8 mouse cellular contexts compared by ENCODE assay signal in genomic region chr7:141041661-141042060, GRCm38 (mm10). TPM values are rescaled to one million over a fixed set of nuclear protein-coding genes. Genes with fewer than 3 reads are reported as not detected.
DNase-seq lines count a peak whose midpoint lies in the region; ATAC-seq and TF ChIP-seq lines count a peak whose summit lies in the region.

No protein-coding gene starts in this region.

- peak overlapping the region; percentile 17 for H3K4me3 ChIP-seq in gastrocnemius, adult 2 months
- no peak overlapping the region for H3K4me3 ChIP-seq in hindbrain, embryonic 12.5 days
- no peak overlapping the region for H3K4me3 ChIP-seq in limb, embryonic 12.5 days (replicated peaks)
- no peak overlapping the region for H3K4me3 ChIP-seq in midbrain, embryonic 13.5 days (replicated peaks)

- H3K4me2 ChIP-seq in hindbrain, embryonic 12.5 days (replicated peaks): 0 out of 2 replicates have a peak overlapping the region, but pooled peaks have one; percentile 27
- no peak overlapping the region for H3K4me2 ChIP-seq in limb, embryonic 12.5 days
- no peak overlapping the region for H3K4me2 ChIP-seq in midbrain, embryonic 13.5 days (replicated peaks)

- H3K9me3 ChIP-seq in hindbrain, embryonic 12.5 days (replicated peaks): no peaks in the 10 kb centered on the region
- H3K9me3 ChIP-seq in limb, embryonic 12.5 days: 0 out of 2 replicates have a peak, but pooled peaks cover 3% of the 10 kb centered on the region
- H3K9me3 ChIP-seq in midbrain, embryonic 13.5 days: no peaks in the 10 kb centered on the region

- H3K27me3 ChIP-seq in hindbrain, embryonic 12.5 days: no peaks in the 10 kb centered on the region
- H3K27me3 ChIP-seq in limb, embryonic 12.5 days: no peaks in the 10 kb centered on the region
- no peaks in the 10 kb centered on the region for H3K27me3 ChIP-seq in midbrain, embryonic 13.5 days

- intact Hi-C loops in gastrocnemius, adult 2 months (cut with DNase I): no loop called here

- H3K36me3 ChIP-seq in hindbrain, embryonic 12.5 days: no peaks in the 10 kb centered on the region
- H3K36me3 ChIP-seq in limb, embryonic 12.5 days: no peaks in the 10 kb centered on the region
- H3K36me3 ChIP-seq in midbrain, embryonic 13.5 days: no peaks in the 10 kb centered on the region

- H3K4me1 ChIP-seq in hindbrain, embryonic 12.5 days: peaks cover 6% of the 10 kb centered on the region
- H3K4me1 ChIP-seq in limb, embryonic 12.5 days (replicated peaks): peaks cover 30% of the 10 kb centered on the region
- H3K4me1 ChIP-seq in midbrain, embryonic 13.5 days (replicated peaks): no peaks in the 10 kb centered on the region

- H3K27ac ChIP-seq in gastrocnemius, adult 2 months: peak overlapping the region; percentile 85
- peak overlapping the region; percentile 55; the same call in 1 of the 2 replicates for H3K27ac ChIP-seq in hindbrain, embryonic 12.5 days
- H3K27ac ChIP-seq in limb, embryonic 12.5 days: peak overlapping the region; percentile 84
- no peak overlapping the region for H3K27ac ChIP-seq in midbrain, embryonic 13.5 days

- peak; percentile 63; the same call in 1 of the 2 replicates for ATAC-seq in hindbrain, embryonic 12.5 days (ENCODE audit: low FRiP score)
- ATAC-seq in limb, embryonic 12.5 days (ENCODE audit: insufficient number of reproducible peaks, insufficient read depth, low FRiP score, low TSS enrichment, low read depth): no peak
- ATAC-seq in midbrain, embryonic 13.5 days: peak; percentile 77

- no peak for TF ChIP-seq CTCF in gastrocnemius, adult 2 months (IDR thresholded peaks at IDR 0.05)

- WGBS in hindbrain, embryonic 12.5 days: 35% methylated on average over 5 of the region's 5 CpGs
- 17% methylated on average over 5 of the region's 5 CpGs for WGBS in limb, embryonic 12.5 days
- 28% methylated on average over 5 of the region's 5 CpGs for WGBS in midbrain, embryonic 13.5 days

- H3K9ac ChIP-seq in hindbrain, embryonic 12.5 days: no peak overlapping the region
- H3K9ac ChIP-seq in limb, embryonic 12.5 days (replicated peaks): no peak overlapping the region
- H3K9ac ChIP-seq in midbrain, embryonic 13.5 days (replicated peaks): no peak overlapping the region

- DNase-seq in adipocyte (ENCODE audit: low spot score): peak; percentile 95
- peak; percentile 42 for DNase-seq in brain, adult 2 months (ENCODE audit: low read depth, low spot score)
- DNase-seq in gastrocnemius, adult 2 months: peak; percentile 86
- peak; percentile 62 for DNase-seq in yolk sac, embryonic 10.5 days (ENCODE audit: low spot score)
- DNase-seq in frontal cortex, postnatal 25 days (ENCODE audit: low spot score in 2 of 2): no peak

RNA-seq across cellular contexts. Expression of gene Gm17387, which starts 12.7 kb away (rescaled TPM):
- not detected for total RNA-seq in gastrocnemius, adult 2 months (2021)
- not detected in 2 replicates for polyA plus RNA-seq in hindbrain, embryonic 12.5 days (2016; fragmentation: Nextera tagmentation; extraction: Ambion mirVana)
- not detected in 2 replicates for polyA plus RNA-seq in limb, embryonic 12.5 days (2016; fragmentation: Nextera tagmentation; extraction: Ambion mirVana)
- polyA plus RNA-seq in midbrain, embryonic 13.5 days (2015; fragmentation: Nextera tagmentation; extraction: Ambion mirVana): not detected in 2 replicates

RNA-seq across cellular contexts. Expression of gene B4galnt4, which starts 19.2 kb away (rescaled TPM):
- under 1 TPM; 0.17 to 0.18 TPM for total RNA-seq in gastrocnemius, adult 2 months (2021)
- polyA plus RNA-seq in hindbrain, embryonic 12.5 days (2016; fragmentation: Nextera tagmentation; extraction: Ambion mirVana): 46.1 and 46.5 TPM in 2 replicates
- 37.3 and 40.1 TPM in 2 replicates for polyA plus RNA-seq in limb, embryonic 12.5 days (2016; fragmentation: Nextera tagmentation; extraction: Ambion mirVana)
- 44.1 and 48.3 TPM in 2 replicates for polyA plus RNA-seq in midbrain, embryonic 13.5 days (2015; fragmentation: Nextera tagmentation; extraction: Ambion mirVana)

RNA-seq across cellular contexts. Expression of gene Ifitm6, which starts 23.9 kb away (rescaled TPM):
- not detected for total RNA-seq in gastrocnemius, adult 2 months (2021)
- polyA plus RNA-seq in hindbrain, embryonic 12.5 days (2016; fragmentation: Nextera tagmentation; extraction: Ambion mirVana): not detected in 2 replicates
- polyA plus RNA-seq in limb, embryonic 12.5 days (2016; fragmentation: Nextera tagmentation; extraction: Ambion mirVana): not detected in 2 replicates
- polyA plus RNA-seq in midbrain, embryonic 13.5 days (2015; fragmentation: Nextera tagmentation; extraction: Ambion mirVana): 0.51 and 0.54 TPM in 2 replicates

RNA-seq across cellular contexts. Expression of gene Ifitm3, which starts 31.1 kb away (rescaled TPM):
- 10 to 100 TPM; 30.8 to 49.0 TPM for total RNA-seq in gastrocnemius, adult 2 months (2021)
- polyA plus RNA-seq in hindbrain, embryonic 12.5 days (2016; fragmentation: Nextera tagmentation; extraction: Ambion mirVana): 22.5 and 26.0 TPM in 2 replicates
- polyA plus RNA-seq in limb, embryonic 12.5 days (2016; fragmentation: Nextera tagmentation; extraction: Ambion mirVana): 56.5 and 68.6 TPM in 2 replicates
- polyA plus RNA-seq in midbrain, embryonic 13.5 days (2015; fragmentation: Nextera tagmentation; extraction: Ambion mirVana): 22.6 and 26.2 TPM in 2 replicates

RNA-seq across cellular contexts. Expression of gene Pkp3, which starts 36.4 kb away (rescaled TPM):
- not detected for total RNA-seq in gastrocnemius, adult 2 months (2021)
- polyA plus RNA-seq in hindbrain, embryonic 12.5 days (2016; fragmentation: Nextera tagmentation; extraction: Ambion mirVana): 3.1 and 4.5 TPM in 2 replicates
- polyA plus RNA-seq in limb, embryonic 12.5 days (2016; fragmentation: Nextera tagmentation; extraction: Ambion mirVana): 14.6 and 14.9 TPM in 2 replicates
- polyA plus RNA-seq in midbrain, embryonic 13.5 days (2015; fragmentation: Nextera tagmentation; extraction: Ambion mirVana): 0.14 and 0.15 TPM in 2 replicates

Comparison
In these comparisons a context has a peak if more than half of its experiments do, and no peak if none do; other contexts are left out.
1. DNase-seq: peak in adipocyte (single experiment), brain, adult 2 months (single experiment), gastrocnemius, adult 2 months (single experiment) and yolk sac, embryonic 10.5 days (single experiment); none in frontal cortex, postnatal 25 days (0 of 2).